Mouse (Mus musculus): ENCODE results near the gene Arhgap45. TPM values are rescaled to one million over a fixed set of nuclear protein-coding genes. Genes with fewer than 3 reads are reported as not detected.
A peak's percentile ranks its signal among the peaks of the same experiment; 100 is the strongest.

Gene Arhgap45
- polyA plus RNA-seq, 1 experiment from 2014 or later, result 5.1 TPM

- ATAC-seq (ENCODE audit: insufficient number of reproducible peaks, insufficient read depth, low FRiP score, low read depth), result no peak
- peaks cover 7% of the 10 kb centered on the region; the same call in 1 of the 2 replicates for H3K9me3 ChIP-seq (ENCODE audit: control insufficient read depth, low read depth, low read length)
- peak overlapping the region; percentile 98 for H3K27ac ChIP-seq (ENCODE audit: low read length)
- H3K36me3 ChIP-seq (ENCODE audit: control insufficient read depth, insufficient read depth, low read length), result peaks cover 22% of the 10 kb centered on the region
- peak overlapping the region; percentile 85 for H3K9ac ChIP-seq (replicated peaks; ENCODE audit: low read depth, low read length)
- peak overlapping the region; percentile 76 for H3K4me3 ChIP-seq (ENCODE audit: low read depth, low read length)
- H3K27me3 ChIP-seq (ENCODE audit: control insufficient read depth, insufficient read depth, low read length), result no peaks in the 10 kb centered on the region
- WGBS, result 21% methylated on average over 8 of the region's 8 CpGs
- peaks cover 32% of the 10 kb centered on the region for H3K4me1 ChIP-seq (ENCODE audit: control insufficient read depth, insufficient read depth, low read length)
- H3K4me2 ChIP-seq (replicated peaks; ENCODE audit: low read depth, low read length), result peak overlapping the region; percentile 53
Observed at GRCm38 (mm10) chr10:79989272-79989786, 27.1 kb upstream of the Arhgap45 start.

- Histone ChIP-seq H3K4me3 (ENCODE audit: low read depth, low read length) (peak overlapping the region; percentile 76), H3K4me2 (replicated peaks; ENCODE audit: low read depth, low read length) (peak overlapping the region; percentile 53), H3K27me3 (ENCODE audit: control insufficient read depth, insufficient read depth, low read length) (no peaks in the 10 kb centered on the region), H3K27ac (ENCODE audit: low read length) (peak overlapping the region; percentile 98; the same call in 1 of the 2 replicates), H3K9me3 (ENCODE audit: control insufficient read depth, low read depth, low read length) (peaks cover 7% of the 10 kb centered on the region; the same call in 1 of the 2 replicates), H3K36me3 (ENCODE audit: control insufficient read depth, insufficient read depth, low read length) (peaks cover 27% of the 10 kb centered on the region), H3K9ac (replicated peaks; ENCODE audit: low read depth, low read length) (peak overlapping the region; percentile 85), H3K4me1 (ENCODE audit: control insufficient read depth, insufficient read depth, low read length) (peaks cover 32% of the 10 kb centered on the region)
- no peak for ATAC-seq (ENCODE audit: insufficient number of reproducible peaks, insufficient read depth, low FRiP score, low read depth)
- 20% methylated on average over 15 of the region's 15 CpGs for WGBS
Observed at GRCm38 (mm10) chr10:79989870-79990269, 26.6 kb upstream of the Arhgap45 start.

GRCm38 (mm10) chr10:79991099-79991498, 25.4 kb upstream of the Arhgap45 start:
- no peak for ATAC-seq (ENCODE audit: insufficient number of reproducible peaks, insufficient read depth, low FRiP score, low read depth)
- Histone ChIP-seq H3K4me2 (replicated peaks; ENCODE audit: low read depth, low read length) (peak overlapping the region; percentile 29), H3K9me3 (ENCODE audit: control insufficient read depth, low read depth, low read length) (peaks cover 7% of the 10 kb centered on the region; the same call in 1 of the 2 replicates), H3K27me3 (ENCODE audit: control insufficient read depth, insufficient read depth, low read length) (no peaks in the 10 kb centered on the region), H3K27ac (ENCODE audit: low read length) (no peak overlapping the region), H3K4me1 (ENCODE audit: control insufficient read depth, insufficient read depth, low read length) (peaks cover 27% of the 10 kb centered on the region), H3K36me3 (ENCODE audit: control insufficient read depth, insufficient read depth, low read length) (peaks cover 32% of the 10 kb centered on the region), H3K9ac (replicated peaks; ENCODE audit: low read depth, low read length) (no peak overlapping the region), H3K4me3 (ENCODE audit: low read depth, low read length) (peak overlapping the region; percentile 76; the same call in 1 of the 2 replicates)
- 70% methylated on average over 12 of the region's 12 CpGs for WGBS

GRCm38 (mm10) chr10:79991548-79991947, 24.9 kb upstream of the Arhgap45 start:
- H3K27me3 ChIP-seq (ENCODE audit: control insufficient read depth, insufficient read depth, low read length), result no peaks in the 10 kb centered on the region
- peaks cover 23% of the 10 kb centered on the region for H3K4me1 ChIP-seq (ENCODE audit: control insufficient read depth, insufficient read depth, low read length)
- ATAC-seq (ENCODE audit: insufficient number of reproducible peaks, insufficient read depth, low FRiP score, low read depth), result no peak
- 85% methylated on average over 6 of the region's 6 CpGs for WGBS
- H3K4me2 ChIP-seq (replicated peaks; ENCODE audit: low read depth, low read length), result 0 out of 2 replicates have a peak overlapping the region, but pooled peaks have one; percentile 29
- peaks cover 32% of the 10 kb centered on the region for H3K36me3 ChIP-seq (ENCODE audit: control insufficient read depth, insufficient read depth, low read length)
- H3K9me3 ChIP-seq (ENCODE audit: control insufficient read depth, low read depth, low read length), result peaks cover 7% of the 10 kb centered on the region; the same call in 1 of the 2 replicates
- H3K9ac ChIP-seq (replicated peaks; ENCODE audit: low read depth, low read length), result no peak overlapping the region
- no peak overlapping the region for H3K27ac ChIP-seq (ENCODE audit: low read length)
- H3K4me3 ChIP-seq (ENCODE audit: low read depth, low read length), result peak overlapping the region; percentile 76; the same call in 1 of the 2 replicates

- ATAC-seq (ENCODE audit: insufficient number of reproducible peaks, insufficient read depth, low FRiP score, low read depth), result no peak
- H3K36me3 ChIP-seq (ENCODE audit: control insufficient read depth, insufficient read depth, low read length), result peaks cover 32% of the 10 kb centered on the region
- H3K9me3 ChIP-seq (ENCODE audit: control insufficient read depth, low read depth, low read length), result peaks cover 7% of the 10 kb centered on the region; the same call in 1 of the 2 replicates
- WGBS, result 84% methylated on average over 16 of the region's 16 CpGs
- no peak overlapping the region for H3K27ac ChIP-seq (ENCODE audit: low read length)
- no peak overlapping the region for H3K4me3 ChIP-seq (ENCODE audit: low read depth, low read length)
- no peaks in the 10 kb centered on the region for H3K27me3 ChIP-seq (ENCODE audit: control insufficient read depth, insufficient read depth, low read length)
- H3K4me1 ChIP-seq (ENCODE audit: control insufficient read depth, insufficient read depth, low read length), result peaks cover 18% of the 10 kb centered on the region
- no peak overlapping the region for H3K9ac ChIP-seq (replicated peaks; ENCODE audit: low read depth, low read length)
- H3K4me2 ChIP-seq (replicated peaks; ENCODE audit: low read depth, low read length), result no peak overlapping the region
Observed at GRCm38 (mm10) chr10:79994397-79995115, 21.9 kb upstream of the Arhgap45 start.

DNA sequence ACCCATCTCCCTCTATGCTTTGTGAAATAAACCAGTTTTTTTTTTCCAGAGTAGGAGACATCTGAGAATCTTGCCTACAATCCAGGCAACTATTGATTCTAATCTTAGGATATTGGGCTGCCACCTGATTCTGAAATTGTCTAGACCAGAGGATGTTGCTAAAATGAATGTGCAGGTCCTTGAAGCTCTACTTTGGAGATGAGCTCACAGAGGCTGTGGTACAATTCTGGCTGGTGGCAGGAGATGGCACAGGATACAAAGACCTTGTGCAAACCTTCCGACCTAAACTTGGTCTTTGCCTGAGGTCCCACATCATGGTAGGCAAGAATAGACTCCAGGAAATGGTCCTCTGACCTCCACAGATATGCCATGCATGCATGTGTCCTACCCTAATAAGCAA, 20.8 kb upstream of the Arhgap45 start:
- H3K27ac ChIP-seq (ENCODE audit: low read length), result no peak overlapping the region
- H3K4me1 ChIP-seq (ENCODE audit: control insufficient read depth, insufficient read depth, low read length), result peaks cover 12% of the 10 kb centered on the region
- 77% methylated on average over 1 of the region's 1 CpGs for WGBS
- H3K9me3 ChIP-seq (ENCODE audit: control insufficient read depth, low read depth, low read length), result peaks cover 7% of the 10 kb centered on the region; the same call in 1 of the 2 replicates
- no peak overlapping the region for H3K9ac ChIP-seq (replicated peaks; ENCODE audit: low read depth, low read length)
- peak overlapping the region; percentile 74; the same call in 1 of the 2 replicates for H3K4me2 ChIP-seq (replicated peaks; ENCODE audit: low read depth, low read length)
- peaks cover 32% of the 10 kb centered on the region for H3K36me3 ChIP-seq (ENCODE audit: control insufficient read depth, insufficient read depth, low read length)
- H3K27me3 ChIP-seq (ENCODE audit: control insufficient read depth, insufficient read depth, low read length), result no peaks in the 10 kb centered on the region
- ATAC-seq (ENCODE audit: insufficient number of reproducible peaks, insufficient read depth, low FRiP score, low read depth), result no peak
- H3K4me3 ChIP-seq (ENCODE audit: low read depth, low read length), result no peak overlapping the region

GRCm38 (mm10) chr10:79996272-79997033, 20.0 kb upstream of the Arhgap45 start, which contains the start of gene Abca7:
Abca7 (plus strand) TSS chr10:79996494.
- peak within 1 kb of the TSS; percentile 74 for H3K4me2 ChIP-seq (replicated peaks; ENCODE audit: low read depth, low read length)
- H3K4me1 ChIP-seq (ENCODE audit: control insufficient read depth, insufficient read depth, low read length), result peaks cover 8% of the 10 kb centered on the region
- peaks cover 32% of the 10 kb centered on the region for H3K36me3 ChIP-seq (ENCODE audit: control insufficient read depth, insufficient read depth, low read length)
- peak; percentile 90 for ATAC-seq (ENCODE audit: insufficient number of reproducible peaks, insufficient read depth, low FRiP score, low read depth)
- peak within 1 kb of the TSS; percentile 41; the same call in 1 of the 2 replicates for H3K9ac ChIP-seq (replicated peaks; ENCODE audit: low read depth, low read length)
- H3K27me3 ChIP-seq (ENCODE audit: control insufficient read depth, insufficient read depth, low read length), result no peaks in the 10 kb centered on the region
- WGBS, result under 1% methylated on average over 34 of the region's 34 CpGs
- H3K9me3 ChIP-seq (ENCODE audit: control insufficient read depth, low read depth, low read length), result peaks cover 3% of the 10 kb centered on the region; the same call in 1 of the 2 replicates
- peak within 1 kb of the TSS; percentile 0; the same call in 1 of the 2 replicates for H3K27ac ChIP-seq (ENCODE audit: low read length)
- peak within 1 kb of the TSS; percentile 45 for H3K4me3 ChIP-seq (ENCODE audit: low read depth, low read length)

Data from stomach, embryonic 14.5 days (tissue).